Mouse (Mus musculus): ENCODE measurements around the gene Lhpp. TPM values are rescaled to one million over a fixed set of nuclear protein-coding genes. Genes with fewer than 3 reads are reported as not detected.
A peak's percentile ranks its signal among the peaks of the same experiment; 100 is the strongest.

Lhpp gene
- polyA plus RNA-seq, 1 experiment, result 10.1 TPM

DNA sequence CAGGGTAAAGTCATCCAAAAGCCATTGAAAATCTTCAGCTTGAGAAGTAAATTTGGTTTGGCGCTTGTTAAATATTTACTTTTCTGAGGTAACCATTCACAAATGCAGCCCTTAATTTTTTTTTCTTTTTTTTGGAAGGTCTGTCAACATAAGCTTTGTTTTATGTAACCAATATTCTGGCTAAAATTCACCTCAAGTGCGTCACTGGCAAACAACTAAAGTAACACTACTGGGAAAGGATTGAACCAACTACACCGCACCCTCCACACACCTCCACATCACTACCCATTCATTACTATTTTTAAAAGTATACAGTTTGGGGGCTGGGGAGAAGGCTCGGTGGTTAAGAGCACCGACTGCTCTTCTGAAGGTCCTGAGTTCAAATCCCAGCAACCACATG is 35.8 kb upstream of the Lhpp start:
- 43% methylated on average over 5 of the region's 5 CpGs for WGBS
- peak overlapping the region; percentile 57 for H3K27ac ChIP-seq (ENCODE audit: insufficient read depth, low read depth, low read length)
- H3K4me3 ChIP-seq (ENCODE audit: insufficient read depth, low read depth, low read length), result no peak overlapping the region
- no peaks in the 10 kb centered on the region; the same call in 1 of the 2 replicates for H3K27me3 ChIP-seq (replicated peaks; ENCODE audit: control insufficient read depth, insufficient read depth, low read length)
- TF ChIP-seq CTCF (conservative IDR thresholded peaks at IDR 0.05; ENCODE audit: insufficient read depth, insufficient read length, low read depth, low read length) (no peak), POLR2A (IDR thresholded peaks at IDR 0.05; ENCODE audit: low read depth, low read length) (no peak)
- DNase-seq, result peak; percentile 76
- H3K4me1 ChIP-seq (ENCODE audit: control insufficient read depth, insufficient read depth, low read length), result peaks cover 23% of the 10 kb centered on the region
- no peaks in the 10 kb centered on the region for H3K36me3 ChIP-seq (ENCODE audit: control insufficient read depth, insufficient read depth, low read length)

DNA sequence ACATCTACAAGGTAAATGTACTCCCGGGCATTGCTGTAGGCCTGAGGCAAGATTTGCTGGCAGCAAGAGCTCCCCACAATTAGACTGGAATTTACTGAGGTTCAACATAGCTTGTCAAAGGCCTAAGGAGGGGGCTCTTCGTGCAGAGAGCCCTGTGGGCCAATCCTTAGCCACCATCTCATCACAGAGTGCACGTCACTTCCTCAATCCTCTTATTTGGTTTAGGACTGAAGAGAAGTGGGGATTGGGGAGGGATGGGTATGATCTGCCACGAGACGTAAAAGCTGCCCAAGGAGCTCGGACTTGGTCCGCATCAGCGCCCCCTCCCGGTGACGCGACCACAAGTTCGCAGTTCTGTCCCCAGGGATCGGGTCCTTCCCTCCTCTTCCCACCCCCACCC is 34.8 kb upstream of the Lhpp start:
- Histone ChIP-seq H3K4me3 (ENCODE audit: insufficient read depth, low read depth, low read length) (peak overlapping the region; percentile 79), H3K36me3 (ENCODE audit: control insufficient read depth, insufficient read depth, low read length) (no peaks in the 10 kb centered on the region), H3K27ac (ENCODE audit: insufficient read depth, low read depth, low read length) (peak overlapping the region; percentile 4), H3K27me3 (replicated peaks; ENCODE audit: control insufficient read depth, insufficient read depth, low read length) (no peaks in the 10 kb centered on the region; the same call in 1 of the 2 replicates), H3K4me1 (ENCODE audit: control insufficient read depth, insufficient read depth, low read length) (peaks cover 15% of the 10 kb centered on the region)
- peak; percentile 84 for DNase-seq
- WGBS, result under 1% methylated on average over 13 of the region's 13 CpGs
- TF ChIP-seq CTCF (conservative IDR thresholded peaks at IDR 0.05; ENCODE audit: insufficient read depth, insufficient read length, low read depth, low read length), result peak; percentile 66
- no peak for TF ChIP-seq POLR2A (IDR thresholded peaks at IDR 0.05; ENCODE audit: low read depth, low read length)

DNA sequence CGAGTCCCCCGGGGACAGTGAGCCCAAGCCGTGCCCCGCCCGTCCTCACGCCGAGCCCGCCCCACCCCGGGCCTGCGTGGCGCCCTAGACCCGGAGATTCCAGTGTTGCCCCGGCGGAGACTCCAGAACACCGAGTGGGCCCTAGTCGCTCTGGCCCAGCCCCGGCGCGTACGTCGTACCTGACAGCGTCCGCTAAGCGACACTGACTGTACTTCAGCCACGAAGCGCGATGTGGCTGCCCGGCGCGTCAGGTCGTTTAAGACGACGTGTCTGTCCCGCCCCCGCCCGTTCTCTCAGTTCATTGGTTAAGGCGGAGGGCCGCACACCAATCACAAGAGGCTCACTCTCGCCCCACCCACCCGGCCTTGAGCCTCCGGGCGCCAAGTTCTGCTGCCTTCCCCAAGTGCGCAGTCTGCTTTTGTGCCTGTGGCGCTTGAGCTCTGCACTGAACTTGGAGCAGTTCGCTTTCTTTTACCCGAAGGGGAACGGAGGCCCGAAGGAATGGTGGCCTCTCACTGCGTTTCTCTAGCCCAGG is 34.3 kb upstream of the Lhpp start, which contains the start of gene Oat:
Gene Oat (minus strand): TSS at position 283 of the 535 bp plus-strand sequence.
- TF ChIP-seq POLR2A (IDR thresholded peaks at IDR 0.05; ENCODE audit: low read depth, low read length), result peak; percentile 92
- TF ChIP-seq CTCF (conservative IDR thresholded peaks at IDR 0.05; ENCODE audit: insufficient read depth, insufficient read length, low read depth, low read length), result no peak
- under 1% methylated on average over 49 of the region's 49 CpGs for WGBS

DNA sequence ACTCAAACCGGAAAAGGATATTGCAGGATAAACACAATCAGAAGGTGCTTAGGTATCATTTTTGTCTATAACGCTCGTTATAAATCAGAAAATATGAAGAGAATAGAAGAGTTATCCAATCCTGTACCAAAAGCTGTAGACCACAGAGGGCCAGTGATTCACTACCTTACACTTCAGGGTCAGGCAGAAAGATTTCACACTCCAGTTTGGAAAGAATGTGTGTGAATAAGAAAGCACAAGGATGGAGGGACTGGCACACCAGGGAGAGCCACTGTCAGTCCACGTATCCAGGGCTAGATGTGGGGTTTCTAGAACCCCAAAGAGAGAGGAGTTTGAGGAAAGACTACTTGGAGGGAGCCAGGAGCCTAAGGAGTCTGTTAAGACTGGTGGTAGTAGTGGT is 33.5 kb upstream of the Lhpp start:
- DNase-seq, result no peak
- H3K4me3 ChIP-seq (ENCODE audit: insufficient read depth, low read depth, low read length), result no peak overlapping the region

More for the DNA sequence above, 34.3 kb upstream of the Lhpp start, which contains the start of gene Oat:
- peak; percentile 97 for DNase-seq
- no peaks in the 10 kb centered on the region for H3K36me3 ChIP-seq (ENCODE audit: control insufficient read depth, insufficient read depth, low read length)
- peak within 1 kb of the TSS; percentile 84 for H3K27ac ChIP-seq (ENCODE audit: insufficient read depth, low read depth, low read length)
- H3K4me1 ChIP-seq (ENCODE audit: control insufficient read depth, insufficient read depth, low read length), result peaks cover 13% of the 10 kb centered on the region
- peak within 1 kb of the TSS; percentile 79 for H3K4me3 ChIP-seq (ENCODE audit: insufficient read depth, low read depth, low read length)
- no peaks in the 10 kb centered on the region; the same call in 1 of the 2 replicates for H3K27me3 ChIP-seq (replicated peaks; ENCODE audit: control insufficient read depth, insufficient read depth, low read length)

DNA sequence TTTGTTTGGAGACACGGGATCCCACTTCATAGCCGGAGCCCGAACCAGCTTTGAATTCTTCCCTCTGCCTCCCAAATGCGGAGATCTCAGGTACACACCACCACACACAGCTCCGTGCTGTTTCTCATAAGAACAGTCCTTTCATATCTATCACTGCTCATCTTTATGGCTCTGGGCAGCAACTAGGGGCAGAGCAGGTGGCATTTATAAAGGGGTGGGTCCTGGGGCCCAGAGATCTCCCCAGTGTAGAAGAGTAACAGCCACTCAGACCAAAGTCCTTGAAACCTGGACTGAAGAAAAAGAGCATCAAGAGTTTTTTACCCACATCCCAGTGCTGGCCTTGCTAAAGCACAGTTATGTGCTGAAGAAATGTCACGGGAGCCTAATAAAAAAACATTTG is 29.9 kb upstream of the Lhpp start:
- Histone ChIP-seq H3K4me1 (ENCODE audit: control insufficient read depth, insufficient read depth, low read length) (no peaks in the 10 kb centered on the region; the same call in 1 of the 2 replicates), H3K27ac (ENCODE audit: insufficient read depth, low read depth, low read length) (no peak overlapping the region), H3K4me3 (ENCODE audit: insufficient read depth, low read depth, low read length) (no peak overlapping the region), H3K27me3 (replicated peaks; ENCODE audit: control insufficient read depth, insufficient read depth, low read length) (no peaks in the 10 kb centered on the region; the same call in 1 of the 2 replicates), H3K36me3 (ENCODE audit: control insufficient read depth, insufficient read depth, low read length) (no peaks in the 10 kb centered on the region)
- 79% methylated on average over 6 of the region's 6 CpGs for WGBS
- DNase-seq, result no peak
- TF ChIP-seq CTCF (conservative IDR thresholded peaks at IDR 0.05; ENCODE audit: insufficient read depth, insufficient read length, low read depth, low read length), result no peak

More for the DNA sequence above, 33.5 kb upstream of the Lhpp start:
- Histone ChIP-seq H3K36me3 (ENCODE audit: control insufficient read depth, insufficient read depth, low read length) (no peaks in the 10 kb centered on the region), H3K27me3 (replicated peaks; ENCODE audit: control insufficient read depth, insufficient read depth, low read length) (no peaks in the 10 kb centered on the region; the same call in 1 of the 2 replicates), H3K4me1 (ENCODE audit: control insufficient read depth, insufficient read depth, low read length) (peaks cover 9% of the 10 kb centered on the region; the same call in 1 of the 2 replicates), H3K27ac (ENCODE audit: insufficient read depth, low read depth, low read length) (no peak overlapping the region)
- WGBS, result 60% methylated on average over 4 of the region's 4 CpGs
- TF ChIP-seq POLR2A (IDR thresholded peaks at IDR 0.05; ENCODE audit: low read depth, low read length), result no peak
- no peak for TF ChIP-seq CTCF (conservative IDR thresholded peaks at IDR 0.05; ENCODE audit: insufficient read depth, insufficient read length, low read depth, low read length)

DNA sequence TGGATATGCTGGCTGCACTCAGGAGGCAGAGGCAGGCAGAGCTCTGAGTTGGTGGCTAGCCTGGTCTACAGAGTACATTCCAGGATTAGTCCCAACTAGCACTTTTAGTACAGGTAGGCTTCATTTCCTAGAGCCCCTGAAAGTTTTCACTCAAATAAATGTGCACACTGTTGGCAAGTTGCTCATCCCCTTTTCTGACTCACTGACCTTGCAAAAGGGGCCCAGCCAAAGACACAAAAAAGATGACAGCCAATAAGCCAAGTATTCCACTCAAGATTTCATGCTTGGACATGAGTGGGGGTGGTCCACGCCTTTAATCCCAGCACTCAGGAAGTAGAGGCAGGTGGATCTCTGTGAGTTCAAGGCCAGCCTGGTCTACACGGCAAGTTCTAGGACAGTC is 29.0 kb upstream of the Lhpp start:
- no peaks in the 10 kb centered on the region for H3K36me3 ChIP-seq (ENCODE audit: control insufficient read depth, insufficient read depth, low read length)
- H3K4me1 ChIP-seq (ENCODE audit: control insufficient read depth, insufficient read depth, low read length), result no peaks in the 10 kb centered on the region; the same call in 1 of the 2 replicates
- no peak overlapping the region for H3K4me3 ChIP-seq (ENCODE audit: insufficient read depth, low read depth, low read length)
- no peak for DNase-seq
- no peak overlapping the region for H3K27ac ChIP-seq (ENCODE audit: insufficient read depth, low read depth, low read length)
- H3K27me3 ChIP-seq (replicated peaks; ENCODE audit: control insufficient read depth, insufficient read depth, low read length), result no peaks in the 10 kb centered on the region; the same call in 1 of the 2 replicates
- TF ChIP-seq POLR2A (IDR thresholded peaks at IDR 0.05; ENCODE audit: low read depth, low read length) (no peak), CTCF (conservative IDR thresholded peaks at IDR 0.05; ENCODE audit: insufficient read depth, insufficient read length, low read depth, low read length) (no peak)
- WGBS, result 95% methylated on average over 2 of the region's 2 CpGs

DNA sequence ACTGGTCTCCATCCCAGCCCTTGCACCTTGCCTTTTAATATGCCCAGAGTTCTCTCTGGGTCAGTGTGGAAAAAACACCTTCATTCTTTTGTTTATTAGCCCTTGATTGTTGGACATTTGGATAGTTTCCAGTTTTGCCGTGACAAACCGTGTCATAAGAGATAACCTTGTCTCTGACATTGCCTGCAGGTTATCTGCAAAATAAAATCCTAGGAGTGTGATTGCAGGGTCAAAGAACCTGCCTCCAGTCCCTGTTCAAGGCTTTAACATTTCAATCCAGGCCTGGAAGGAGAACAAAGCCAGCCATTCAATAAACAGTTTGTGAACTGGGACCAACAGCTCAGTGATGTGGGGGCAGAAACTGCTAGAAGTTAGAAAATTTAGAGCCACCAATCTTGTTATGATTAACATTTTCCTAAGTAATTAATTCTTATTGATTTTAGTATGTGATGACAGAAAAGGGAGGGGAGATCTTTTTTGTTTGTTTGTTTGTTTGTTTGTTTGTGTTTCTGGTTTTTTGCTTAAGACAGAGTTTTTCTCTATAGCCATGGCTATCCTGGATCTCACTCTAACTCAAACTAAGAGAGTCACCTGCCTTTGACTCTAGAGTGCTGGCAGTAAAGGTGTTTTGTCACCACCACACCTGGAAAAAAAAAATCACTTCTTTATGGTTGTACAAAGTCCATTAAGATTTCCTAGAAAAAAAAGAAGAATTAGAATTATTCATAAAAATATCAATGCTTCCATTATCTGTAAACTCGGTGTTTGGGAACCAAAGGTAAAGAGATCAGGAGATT is 24.5 kb upstream of the Lhpp start:
- H3K27me3 ChIP-seq (replicated peaks; ENCODE audit: control insufficient read depth, insufficient read depth, low read length), result no peaks in the 10 kb centered on the region
- WGBS, result 52% methylated on average over 3 of the region's 3 CpGs
- no peak overlapping the region for H3K4me3 ChIP-seq (ENCODE audit: insufficient read depth, low read depth, low read length)
- DNase-seq, result no peak
- no peaks in the 10 kb centered on the region for H3K36me3 ChIP-seq (ENCODE audit: control insufficient read depth, insufficient read depth, low read length)
- no peak overlapping the region for H3K27ac ChIP-seq (ENCODE audit: insufficient read depth, low read depth, low read length)
- H3K4me1 ChIP-seq (ENCODE audit: control insufficient read depth, insufficient read depth, low read length), result no peaks in the 10 kb centered on the region; the same call in 1 of the 2 replicates
- TF ChIP-seq CTCF (conservative IDR thresholded peaks at IDR 0.05; ENCODE audit: insufficient read depth, insufficient read length, low read depth, low read length) (no peak), POLR2A (IDR thresholded peaks at IDR 0.05; ENCODE audit: low read depth, low read length) (no peak)
